Mouse (Mus musculus) heart, postnatal 0 days (tissue): ENCODE data around the gene Nfix.

ENCODE experiments used
- CTCF ChIP-seq: IDR thresholded peaks from 2 replicates; pipeline ENCODE4 v1.5.1; 2016; ENCODE audit warnings: antibody characterized with exemption, control low read depth, low read depth
- EP300 ChIP-seq: IDR thresholded peaks from 2 replicates; pipeline ENCODE4 v1.6.1; 2016; ENCODE audit warnings: antibody characterized with exemption, low read depth

- TF ChIP-seq CTCF = no peak
- no peak for TF ChIP-seq EP300
These were observed 5.7 kb downstream of the Nfix start for GRCm38 (mm10) chr8:84794486-84794885.
